Mouse (Mus musculus): ENCODE results near the gene Nrsn2. TPM values are rescaled to one million over a fixed set of nuclear protein-coding genes. Genes with fewer than 3 reads are reported as not detected.
A peak's percentile ranks its signal among the peaks of the same experiment; 100 is the strongest.

The Nrsn2 gene
- polyA plus RNA-seq, 1 experiment from 2014 or later, result 5.1 TPM

DNA sequence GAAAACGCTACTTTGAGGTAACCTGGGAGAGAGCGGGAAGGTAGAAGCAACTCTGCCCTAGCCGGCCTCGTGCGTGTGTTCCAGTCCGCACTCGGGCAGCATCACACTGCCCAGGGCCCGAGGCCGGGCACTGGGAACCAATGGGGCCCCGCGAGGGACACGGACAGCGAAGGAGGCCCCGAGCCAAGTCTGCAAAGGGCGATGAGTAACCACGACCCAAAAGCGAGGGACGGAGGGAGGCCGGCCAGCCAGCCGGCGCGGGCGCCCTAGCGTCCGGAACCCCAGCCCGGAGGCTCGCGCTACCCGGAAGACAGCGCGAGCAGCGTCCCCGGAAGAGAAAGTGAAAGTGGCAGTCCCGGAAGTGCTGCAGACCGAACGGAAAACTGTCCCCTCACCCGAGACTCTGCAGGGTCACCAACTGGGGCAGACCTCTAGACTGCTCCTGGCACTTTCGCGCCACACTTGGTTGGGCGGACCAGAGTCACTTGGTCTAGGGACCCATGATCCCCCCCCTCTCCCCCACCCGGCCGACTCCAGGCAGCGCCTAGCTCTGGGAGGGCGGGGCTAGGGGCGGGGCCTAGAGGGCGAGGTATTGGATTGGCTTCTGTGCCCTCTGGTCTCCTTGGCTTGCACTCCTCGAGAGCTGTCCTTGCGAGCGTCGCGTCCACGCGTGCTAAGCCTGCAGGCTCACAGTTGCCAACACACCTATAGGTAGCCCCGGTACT is 44.2 kb downstream of the Nrsn2 start, which contains the start of gene Rbck1:
TSS of gene Rbck1 (minus strand) at position 553 of the 725 bp plus-strand sequence.
- H3K36me3 ChIP-seq, result peaks cover 34% of the 10 kb centered on the region
- peak within 1 kb of the TSS; percentile 91 for H3K27ac ChIP-seq
- H3K4me1 ChIP-seq (replicated peaks), result peaks cover 35% of the 10 kb centered on the region
- H3K4me3 ChIP-seq, result peak within 1 kb of the TSS; percentile 90
- no peaks in the 10 kb centered on the region for H3K9me3 ChIP-seq
- under 1% methylated on average over 54 of the region's 54 CpGs for WGBS
- DNase-seq (ENCODE audit: low spot score), result peak; percentile 93
- peaks cover 4% of the 10 kb centered on the region; the same call in 1 of the 2 replicates for H3K27me3 ChIP-seq (ENCODE audit: insufficient read depth, poor library complexity, severe bottlenecking)

DNA sequence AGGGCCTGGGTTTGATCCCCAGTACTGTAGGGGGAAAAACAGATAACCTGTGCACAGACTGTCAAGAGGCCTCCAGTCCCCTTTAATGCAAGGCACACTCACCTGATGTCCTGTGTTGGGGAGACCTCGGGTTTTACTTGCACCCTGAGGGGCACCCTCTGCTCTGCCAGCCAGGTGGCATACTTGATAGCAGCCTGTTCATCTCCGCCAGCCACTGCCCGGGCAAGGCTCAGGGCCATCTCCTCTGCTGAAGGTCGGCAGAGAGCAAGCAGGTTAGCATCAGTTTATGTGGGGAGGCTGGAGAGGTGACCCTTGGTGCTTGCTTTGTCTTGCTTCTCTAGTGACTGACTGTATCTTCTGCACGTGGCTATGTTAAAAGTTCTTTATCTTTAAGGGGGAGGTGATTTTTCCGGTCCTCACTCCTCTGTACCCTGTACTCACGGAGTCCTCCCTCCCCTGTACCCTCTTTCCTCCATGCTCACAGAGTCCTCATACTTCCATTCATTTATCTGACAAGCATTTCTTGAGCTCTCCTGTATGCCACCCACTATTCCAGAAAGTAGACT is 45.5 kb downstream of the Nrsn2 start:
- no peak for DNase-seq (ENCODE audit: low spot score)
- Histone ChIP-seq H3K36me3 (peaks cover 48% of the 10 kb centered on the region), H3K4me1 (replicated peaks) (peaks cover 35% of the 10 kb centered on the region), H3K27me3 (ENCODE audit: insufficient read depth, poor library complexity, severe bottlenecking) (0 out of 2 replicates have a peak, but pooled peaks cover 4% of the 10 kb centered on the region), H3K9me3 (no peaks in the 10 kb centered on the region), H3K4me3 (peak overlapping the region; percentile 90), H3K27ac (no peak overlapping the region)
- WGBS, result 66% methylated on average over 7 of the region's 7 CpGs

DNA sequence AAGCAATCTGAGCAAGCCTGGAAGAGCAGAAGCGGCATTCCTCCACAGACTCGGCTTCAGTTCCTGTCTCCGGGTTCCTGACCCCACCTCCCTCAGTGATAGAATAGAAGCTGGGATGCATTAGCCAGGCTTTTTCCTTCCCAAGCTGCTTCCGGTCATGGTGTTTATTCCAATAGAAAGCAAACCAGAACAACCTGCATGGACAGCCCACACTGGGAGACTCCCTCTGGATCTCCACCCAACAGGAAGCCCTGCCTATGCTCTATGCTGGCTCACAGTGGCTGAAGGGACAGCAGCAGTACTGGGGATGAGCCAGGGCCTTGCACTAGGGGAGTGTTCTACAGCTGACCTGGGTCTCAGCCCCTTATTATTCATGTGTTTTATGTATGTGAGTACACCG is 48.5 kb downstream of the Nrsn2 start:
- Histone ChIP-seq H3K36me3 (peaks cover 77% of the 10 kb centered on the region), H3K27me3 (ENCODE audit: insufficient read depth, poor library complexity, severe bottlenecking) (no peaks in the 10 kb centered on the region), H3K9me3 (no peaks in the 10 kb centered on the region), H3K4me1 (replicated peaks) (peaks cover 21% of the 10 kb centered on the region), H3K27ac (no peak overlapping the region), H3K4me3 (no peak overlapping the region)
- WGBS, result 83% methylated on average over 5 of the region's 5 CpGs
- DNase-seq (ENCODE audit: low spot score), result no peak

DNA sequence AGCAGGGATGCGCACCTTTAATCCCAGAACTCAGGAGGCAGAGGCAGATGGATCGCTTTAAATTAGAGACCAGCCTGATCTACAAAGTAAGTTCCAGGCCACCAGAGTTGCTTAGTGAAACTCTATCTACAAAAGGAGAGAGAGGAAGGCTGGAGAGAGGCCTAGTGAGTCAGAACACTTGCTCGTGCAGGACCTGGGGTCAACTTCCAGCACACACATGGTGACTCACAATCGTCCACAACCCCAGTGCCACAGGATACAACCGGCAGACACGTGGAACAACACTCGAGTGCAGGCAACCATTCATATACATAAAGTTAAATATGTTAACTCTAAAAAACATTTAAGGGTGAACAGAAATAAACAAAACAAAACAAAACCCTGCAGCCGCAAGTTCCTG is 49.8 kb downstream of the Nrsn2 start:
- H3K9me3 ChIP-seq, result no peaks in the 10 kb centered on the region
- H3K4me3 ChIP-seq, result no peak overlapping the region
- H3K27ac ChIP-seq, result no peak overlapping the region
- H3K27me3 ChIP-seq (ENCODE audit: insufficient read depth, poor library complexity, severe bottlenecking), result no peaks in the 10 kb centered on the region
- no peak for DNase-seq (ENCODE audit: low spot score)
- H3K36me3 ChIP-seq, result peaks cover 91% of the 10 kb centered on the region
- H3K4me1 ChIP-seq (replicated peaks), result peaks cover 15% of the 10 kb centered on the region
- 88% methylated on average over 8 of the region's 8 CpGs for WGBS

DNA sequence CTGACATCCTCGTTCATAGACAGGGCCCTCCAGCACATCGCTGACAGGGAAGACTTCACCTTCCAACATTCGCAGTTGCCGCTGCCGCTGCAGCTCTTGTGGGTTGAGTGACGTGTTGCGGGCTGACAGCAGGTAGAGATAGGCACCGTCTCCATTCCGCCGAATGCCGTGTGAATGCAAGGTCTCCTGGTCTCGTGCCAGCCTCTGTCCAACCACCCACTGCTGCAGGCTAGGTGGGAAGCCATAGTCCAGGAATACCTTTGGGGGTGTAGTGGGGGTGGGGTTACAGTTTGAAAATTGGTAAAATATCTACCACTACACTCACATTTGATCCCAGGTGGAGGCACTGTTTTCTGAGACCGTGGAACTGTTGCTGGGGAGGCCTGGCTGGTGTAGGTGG is 50.3 kb downstream of the Nrsn2 start:
- DNase-seq (ENCODE audit: low spot score), result no peak
- Histone ChIP-seq H3K9me3 (no peaks in the 10 kb centered on the region), H3K27me3 (ENCODE audit: insufficient read depth, poor library complexity, severe bottlenecking) (no peaks in the 10 kb centered on the region), H3K36me3 (peaks cover 96% of the 10 kb centered on the region), H3K4me3 (no peak overlapping the region), H3K4me1 (replicated peaks) (peaks cover 10% of the 10 kb centered on the region), H3K27ac (no peak overlapping the region)
- 93% methylated on average over 13 of the region's 13 CpGs for WGBS

DNA sequence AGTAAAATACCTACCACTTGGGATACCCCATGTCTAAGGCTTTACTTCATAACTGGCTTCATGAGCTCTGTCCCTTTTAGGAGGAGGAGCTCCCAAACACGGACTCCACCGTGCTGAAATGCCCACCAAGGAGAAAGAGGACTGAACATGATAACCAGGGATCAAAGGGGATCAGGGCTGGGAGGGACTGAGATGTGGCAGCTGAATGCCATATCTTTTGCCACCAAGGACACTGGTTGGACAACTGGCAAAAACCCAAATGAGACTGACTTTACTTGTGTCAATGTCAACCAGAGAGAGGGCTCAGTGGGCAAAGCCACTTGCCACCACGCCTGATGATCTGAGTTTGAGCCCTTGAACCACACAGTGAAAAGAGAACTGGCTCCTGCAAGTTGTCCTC is 51.6 kb downstream of the Nrsn2 start:
- Histone ChIP-seq H3K4me3 (no peak overlapping the region), H3K36me3 (peaks cover 98% of the 10 kb centered on the region), H3K27me3 (ENCODE audit: insufficient read depth, poor library complexity, severe bottlenecking) (no peaks in the 10 kb centered on the region), H3K4me1 (replicated peaks) (no peaks in the 10 kb centered on the region), H3K27ac (no peak overlapping the region), H3K9me3 (no peaks in the 10 kb centered on the region)
- DNase-seq (ENCODE audit: low spot score), result no peak
- WGBS, result 89% methylated on average over 3 of the region's 3 CpGs

DNA sequence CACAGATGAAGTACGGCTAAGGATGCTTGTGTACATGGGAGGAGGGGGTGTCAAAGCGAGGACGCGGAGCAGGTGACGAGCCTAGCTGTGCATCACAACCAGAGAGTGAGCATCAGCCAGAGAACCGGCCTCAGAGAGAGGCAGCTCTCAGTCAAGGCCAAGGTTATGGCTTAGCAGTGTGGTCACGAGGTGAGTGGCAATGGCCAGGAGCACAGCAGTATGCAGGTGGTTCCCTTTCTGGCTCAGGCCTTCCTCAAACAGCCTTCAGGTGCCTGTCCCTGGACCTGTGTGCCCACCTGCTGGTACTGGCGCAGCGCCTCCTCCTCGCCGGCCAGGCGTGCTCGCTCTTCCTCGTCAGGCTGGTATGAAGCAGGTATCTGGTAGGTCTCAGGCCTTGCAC is 52.5 kb downstream of the Nrsn2 start:
- Histone ChIP-seq H3K27me3 (ENCODE audit: insufficient read depth, poor library complexity, severe bottlenecking) (no peaks in the 10 kb centered on the region), H3K36me3 (peaks cover 100% of the 10 kb centered on the region), H3K4me3 (no peak overlapping the region), H3K4me1 (replicated peaks) (no peaks in the 10 kb centered on the region), H3K9me3 (no peaks in the 10 kb centered on the region), H3K27ac (no peak overlapping the region)
- no peak for DNase-seq (ENCODE audit: low spot score)
- WGBS, result 95% methylated on average over 14 of the region's 14 CpGs

DNA sequence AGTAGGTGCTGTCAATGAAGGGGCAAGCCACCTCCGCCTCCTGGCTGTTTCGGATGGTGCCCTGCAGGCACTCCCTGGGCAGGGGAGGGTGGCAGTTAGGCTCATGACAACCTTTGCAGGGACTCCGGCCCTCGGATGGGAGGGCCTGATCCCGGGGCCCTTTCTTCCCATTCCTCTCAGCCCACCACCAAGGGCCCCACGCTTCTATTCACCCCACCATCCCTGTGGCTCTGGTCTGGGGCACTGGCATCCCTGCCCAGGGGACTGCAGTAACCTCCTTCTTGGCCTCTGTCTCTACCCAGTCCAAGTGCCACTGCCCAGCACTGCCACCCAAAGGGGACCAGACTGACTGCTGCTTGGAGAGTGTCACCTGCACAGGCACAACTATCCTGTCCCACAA is 54.2 kb downstream of the Nrsn2 start:
- Histone ChIP-seq H3K27me3 (ENCODE audit: insufficient read depth, poor library complexity, severe bottlenecking) (no peaks in the 10 kb centered on the region), H3K27ac (peak overlapping the region; percentile 35; the same call in 1 of the 2 replicates), H3K9me3 (no peaks in the 10 kb centered on the region), H3K4me3 (no peak overlapping the region), H3K36me3 (peaks cover 98% of the 10 kb centered on the region), H3K4me1 (replicated peaks) (no peaks in the 10 kb centered on the region)
- WGBS, result 92% methylated on average over 6 of the region's 6 CpGs
- no peak for DNase-seq (ENCODE audit: low spot score)

DNA sequence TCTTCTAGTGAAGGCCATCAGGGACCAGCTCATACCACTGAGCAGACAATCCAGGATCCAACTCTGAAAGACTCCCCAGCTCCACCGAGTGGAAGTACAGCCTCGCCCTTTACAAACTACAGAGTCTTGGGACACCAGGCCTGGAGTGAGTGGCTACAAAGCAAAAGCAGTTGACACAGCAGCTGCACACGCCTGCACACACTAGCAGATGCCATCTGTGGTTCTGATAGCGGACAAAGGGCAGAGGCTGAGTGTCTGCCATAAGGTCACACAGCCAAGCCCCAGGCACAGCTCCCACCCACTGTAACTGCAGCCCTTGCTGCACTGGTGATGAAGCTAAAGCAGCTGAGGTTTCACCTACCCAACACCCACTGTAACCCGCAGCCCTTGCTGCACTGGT is 54.9 kb downstream of the Nrsn2 start:
- Histone ChIP-seq H3K36me3 (peaks cover 98% of the 10 kb centered on the region), H3K27me3 (ENCODE audit: insufficient read depth, poor library complexity, severe bottlenecking) (no peaks in the 10 kb centered on the region), H3K9me3 (no peaks in the 10 kb centered on the region), H3K27ac (peak overlapping the region; percentile 35; the same call in 1 of the 2 replicates), H3K4me1 (replicated peaks) (no peaks in the 10 kb centered on the region), H3K4me3 (no peak overlapping the region)
- DNase-seq (ENCODE audit: low spot score), result no peak
- 81% methylated on average over 5 of the region's 5 CpGs for WGBS

Other genes starting within 250 kb of the Nrsn2 start
- 5.2 and 7.6 TPM in 2 replicates for gene Tcf15, start 233.1 kb downstream of the Nrsn2 start, polyA plus RNA-seq (2016; fragmentation: Nextera tagmentation; extraction: Ambion mirVana)
- gene Csnk2a1, start 149.8 kb downstream of the Nrsn2 start, polyA plus RNA-seq (2016; fragmentation: Nextera tagmentation; extraction: Ambion mirVana), result 83.7 and 91.3 TPM in 2 replicates
- gene Tbc1d20, start 82.8 kb downstream of the Nrsn2 start, polyA plus RNA-seq (2016; fragmentation: Nextera tagmentation; extraction: Ambion mirVana), result 27.7 and 30.0 TPM in 2 replicates
- gene Rbck1, start 44.0 kb downstream of the Nrsn2 start, polyA plus RNA-seq (2016; fragmentation: Nextera tagmentation; extraction: Ambion mirVana), result 91.4 and 93.2 TPM in 2 replicates
- 1.3 and 3.0 TPM in 2 replicates for gene Trib3, start 32.6 kb downstream of the Nrsn2 start, polyA plus RNA-seq (2016; fragmentation: Nextera tagmentation; extraction: Ambion mirVana)
- 9.5 and 11.1 TPM in 2 replicates for gene Sox12, start 21.4 kb upstream of the Nrsn2 start, polyA plus RNA-seq (2016; fragmentation: Nextera tagmentation; extraction: Ambion mirVana)
- 45.9 and 47.9 TPM in 2 replicates for gene Zcchc3, start 38.4 kb upstream of the Nrsn2 start, polyA plus RNA-seq (2016; fragmentation: Nextera tagmentation; extraction: Ambion mirVana)
- gene 6820408C15Rik, start 38.9 kb upstream of the Nrsn2 start, polyA plus RNA-seq (2016; fragmentation: Nextera tagmentation; extraction: Ambion mirVana), result 1.3 and 3.3 TPM in 2 replicates
- not detected in 2 replicates for gene Defb23, start 88.0 kb upstream of the Nrsn2 start, polyA plus RNA-seq (2016; fragmentation: Nextera tagmentation; extraction: Ambion mirVana)
- gene Defb20, start 100.4 kb upstream of the Nrsn2 start, polyA plus RNA-seq (2016; fragmentation: Nextera tagmentation; extraction: Ambion mirVana), result not detected in 2 replicates
- not detected in 2 replicates for gene Defb22, start 113.5 kb upstream of the Nrsn2 start, polyA plus RNA-seq (2016; fragmentation: Nextera tagmentation; extraction: Ambion mirVana)
- not detected in 2 replicates for gene Defb26, start 135.1 kb upstream of the Nrsn2 start, polyA plus RNA-seq (2016; fragmentation: Nextera tagmentation; extraction: Ambion mirVana)
- not detected in 2 replicates for gene Defb28, start 141.6 kb upstream of the Nrsn2 start, polyA plus RNA-seq (2016; fragmentation: Nextera tagmentation; extraction: Ambion mirVana)
- not detected in 2 replicates for gene Defb29, start 163.5 kb upstream of the Nrsn2 start, polyA plus RNA-seq (2016; fragmentation: Nextera tagmentation; extraction: Ambion mirVana)
- not detected in 2 replicates for gene Gm17416, start 192.7 kb upstream of the Nrsn2 start, polyA plus RNA-seq (2016; fragmentation: Nextera tagmentation; extraction: Ambion mirVana)
- gene Defb21, start 196.1 kb upstream of the Nrsn2 start, polyA plus RNA-seq (2016; fragmentation: Nextera tagmentation; extraction: Ambion mirVana), result not detected in 2 replicates
- gene Defb19, start 203.7 kb upstream of the Nrsn2 start, polyA plus RNA-seq (2016; fragmentation: Nextera tagmentation; extraction: Ambion mirVana), result not detected in 2 replicates
- gene Defb45, start 222.8 kb upstream of the Nrsn2 start, polyA plus RNA-seq (2016; fragmentation: Nextera tagmentation; extraction: Ambion mirVana), result not detected in 2 replicates
- gene Defb36, start 227.7 kb upstream of the Nrsn2 start, polyA plus RNA-seq (2016; fragmentation: Nextera tagmentation; extraction: Ambion mirVana), result not detected in 2 replicates
- not detected in 2 replicates for gene Defb25, start 246.4 kb upstream of the Nrsn2 start, polyA plus RNA-seq (2016; fragmentation: Nextera tagmentation; extraction: Ambion mirVana)

Measured in hindbrain, embryonic 10.5 days (tissue).